In the genomic region with DNA sequence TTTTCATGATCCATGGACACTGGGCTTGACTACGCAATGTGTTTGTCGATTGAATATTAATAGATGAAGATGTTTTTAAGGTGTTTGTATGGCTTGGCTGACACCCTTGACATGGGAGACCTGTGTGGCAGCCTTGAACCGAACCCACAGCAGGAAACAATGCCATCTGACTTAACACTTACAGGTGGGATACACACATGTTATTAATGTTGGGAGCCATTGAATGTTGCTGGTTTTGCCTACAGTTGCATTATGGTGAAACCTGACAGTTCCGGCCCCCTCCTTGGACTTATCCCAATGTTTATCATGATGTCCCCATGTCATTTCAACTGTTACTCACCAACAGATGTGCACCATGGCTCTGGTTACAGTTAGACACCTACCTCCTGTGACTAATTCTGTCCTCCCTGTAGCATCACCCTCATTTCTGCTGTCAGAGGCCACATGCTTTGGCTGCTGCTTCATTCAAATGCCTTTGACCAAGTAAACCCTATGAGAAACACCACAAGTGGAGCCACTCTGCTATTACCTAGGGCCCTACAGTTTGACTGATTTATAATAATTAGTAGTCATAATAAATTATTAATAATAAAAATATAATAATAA, we compare ENCODE assay signal across 13 mouse cellular contexts. TPM values are rescaled to one million over a fixed set of nuclear protein-coding genes. Genes with fewer than 3 reads are reported as not detected.
DNase-seq lines count a peak whose midpoint lies in the region; ATAC-seq and TF ChIP-seq lines count a peak whose summit lies in the region.
"Had no signal": no experiment of that assay in that cellular context is flagged by ENCODE, and none has a peak within 500 bp of the region (broad histone marks: within the 10 kb centered on the region; RNA-seq: fewer than 3 reads in every experiment).

No protein-coding gene starts in this region.

- no peaks in the 10 kb centered on the region for H3K9me3 ChIP-seq in forebrain, embryonic 12.5 days
- H3K9me3 ChIP-seq in forebrain, embryonic 11.5 days (ENCODE audit: control insufficient read depth, low read length), result no peaks in the 10 kb centered on the region; the same call in 1 of the 2 replicates
- H3K9me3 ChIP-seq in forebrain, embryonic 15.5 days, result no peaks in the 10 kb centered on the region
- no peaks in the 10 kb centered on the region for H3K9me3 ChIP-seq in hindbrain, postnatal 0 days (ENCODE audit: low read length)
- 0 out of 2 replicates have a peak, but pooled peaks cover 5% of the 10 kb centered on the region for H3K9me3 ChIP-seq in neural tube, embryonic 12.5 days
- H3K9me3 ChIP-seq in heart, embryonic 10.5 days, result no peaks in the 10 kb centered on the region

- ATAC-seq in forebrain, embryonic 12.5 days (ENCODE audit: low FRiP score), result peak; percentile 27; the same call in 1 of the 2 replicates
- no peak for ATAC-seq in forebrain, embryonic 11.5 days (replicated peaks; ENCODE audit: low FRiP score)
- ATAC-seq in forebrain, embryonic 15.5 days (replicated peaks), result peak; percentile 26
- no peak for ATAC-seq in hindbrain, postnatal 0 days
- ATAC-seq in neural tube, embryonic 12.5 days (ENCODE audit: low FRiP score, low read depth), result peak; percentile 38
- ATAC-seq: lung, postnatal 0 days had no signal

- peak overlapping the region; percentile 46; the same call in 1 of the 2 replicates for H3K27ac ChIP-seq in forebrain, embryonic 12.5 days
- H3K27ac ChIP-seq in forebrain, embryonic 11.5 days (ENCODE audit: low read depth, low read length), result no peak overlapping the region
- H3K27ac ChIP-seq in forebrain, embryonic 15.5 days (replicated peaks), result peak overlapping the region; percentile 92
- H3K27ac ChIP-seq in hindbrain, postnatal 0 days, result peak overlapping the region; percentile 73
- no peak overlapping the region for H3K27ac ChIP-seq in neural tube, embryonic 12.5 days
- H3K27ac ChIP-seq in heart, embryonic 10.5 days, result no peak overlapping the region

- no peaks in the 10 kb centered on the region for H3K27me3 ChIP-seq in forebrain, embryonic 12.5 days
- H3K27me3 ChIP-seq in forebrain, embryonic 11.5 days (ENCODE audit: control insufficient read depth, insufficient read depth, low read length), result no peaks in the 10 kb centered on the region
- H3K27me3 ChIP-seq in forebrain, embryonic 15.5 days, result no peaks in the 10 kb centered on the region
- no peaks in the 10 kb centered on the region for H3K27me3 ChIP-seq in hindbrain, postnatal 0 days (ENCODE audit: insufficient read depth, low read length)
- no peaks in the 10 kb centered on the region for H3K27me3 ChIP-seq in neural tube, embryonic 12.5 days (replicated peaks)
- H3K27me3 ChIP-seq in heart, embryonic 10.5 days (ENCODE audit: insufficient read depth, poor library complexity, severe bottlenecking), result no peaks in the 10 kb centered on the region

- no peak overlapping the region for H3K9ac ChIP-seq in forebrain, embryonic 12.5 days
- H3K9ac ChIP-seq in forebrain, embryonic 11.5 days (ENCODE audit: low read length), result no peak overlapping the region
- H3K9ac ChIP-seq in forebrain, embryonic 15.5 days (replicated peaks), result no peak overlapping the region
- no peak overlapping the region for H3K9ac ChIP-seq in hindbrain, postnatal 0 days (replicated peaks; ENCODE audit: low read length)
- H3K9ac ChIP-seq in neural tube, embryonic 12.5 days, result no peak overlapping the region

- no peak for TF ChIP-seq CTCF in hindbrain, postnatal 0 days (IDR thresholded peaks at IDR 0.05; ENCODE audit: low read depth)

- peaks cover 12% of the 10 kb centered on the region; the same call in 1 of the 2 replicates for H3K4me1 ChIP-seq in forebrain, embryonic 12.5 days
- H3K4me1 ChIP-seq in forebrain, embryonic 11.5 days (replicated peaks; ENCODE audit: control insufficient read depth, insufficient read depth, low read length), result no peaks in the 10 kb centered on the region
- H3K4me1 ChIP-seq in forebrain, embryonic 15.5 days, result peaks cover 12% of the 10 kb centered on the region
- H3K4me1 ChIP-seq in hindbrain, postnatal 0 days (ENCODE audit: insufficient read depth, low read length), result peaks cover 4% of the 10 kb centered on the region; the same call in 1 of the 2 replicates
- H3K4me1 ChIP-seq in neural tube, embryonic 12.5 days, result peaks cover 7% of the 10 kb centered on the region
- H3K4me1 ChIP-seq in heart, embryonic 10.5 days, result no peaks in the 10 kb centered on the region

- DNase-seq in forebrain, embryonic 11.5 days (ENCODE audit: low spot score), result no peak
- DNase-seq in hindbrain, postnatal 0 days (ENCODE audit: low spot score), result no peak
- no peak for DNase-seq in heart, embryonic 10.5 days (ENCODE audit: low spot score)
- DNase-seq in urinary bladder, postnatal 36 days (ENCODE audit: low spot score in 2 of 2), result no peak
- no peak for DNase-seq in layer of hippocampus, postnatal 25 days (ENCODE audit: extremely low spot score in 1 of 2, low spot score in 1 of 2)
- DNase-seq: cerebellum, adult 2 months; heart, postnatal 36 days; kidney, adult 8-10 months had no signal

- no peak overlapping the region for H3K4me3 ChIP-seq in forebrain, embryonic 12.5 days (replicated peaks)
- no peak overlapping the region for H3K4me3 ChIP-seq in forebrain, embryonic 11.5 days (ENCODE audit: low read depth, low read length)
- no peak overlapping the region for H3K4me3 ChIP-seq in forebrain, embryonic 15.5 days
- no peak overlapping the region for H3K4me3 ChIP-seq in hindbrain, postnatal 0 days (ENCODE audit: low read length)
- no peak overlapping the region for H3K4me3 ChIP-seq in neural tube, embryonic 12.5 days
- H3K4me3 ChIP-seq in heart, embryonic 10.5 days, result no peak overlapping the region

- 81% methylated on average over 4 of the region's 4 CpGs for whole genome bisulfite sequencing in forebrain, embryonic 12.5 days
- WGBS in forebrain, embryonic 11.5 days, result 87% methylated on average over 4 of the region's 4 CpGs
- 79% methylated on average over 4 of the region's 4 CpGs for WGBS in forebrain, embryonic 15.5 days
- WGBS in hindbrain, postnatal 0 days, result 38% methylated on average over 4 of the region's 4 CpGs
- WGBS in neural tube, embryonic 12.5 days, result 62% methylated on average over 4 of the region's 4 CpGs
- 92% methylated on average over 4 of the region's 4 CpGs for WGBS in heart, embryonic 10.5 days

- peak overlapping the region; percentile 15; the same call in 1 of the 2 replicates for H3K4me2 ChIP-seq in forebrain, embryonic 12.5 days
- no peak overlapping the region for H3K4me2 ChIP-seq in forebrain, embryonic 11.5 days (ENCODE audit: low read depth, low read length, severe bottlenecking)
- no peak overlapping the region for H3K4me2 ChIP-seq in forebrain, embryonic 15.5 days (replicated peaks)
- H3K4me2 ChIP-seq in hindbrain, postnatal 0 days (ENCODE audit: low read depth, low read length), result no peak overlapping the region
- peak overlapping the region; percentile 34; the same call in 1 of the 2 replicates for H3K4me2 ChIP-seq in neural tube, embryonic 12.5 days (replicated peaks)
- H3K4me2 ChIP-seq: liver, embryonic 11.5 days had no signal

- no peaks in the 10 kb centered on the region for H3K36me3 ChIP-seq in forebrain, embryonic 12.5 days (replicated peaks)
- no peaks in the 10 kb centered on the region for H3K36me3 ChIP-seq in forebrain, embryonic 11.5 days (ENCODE audit: control insufficient read depth, insufficient read depth, low read length)
- no peaks in the 10 kb centered on the region for H3K36me3 ChIP-seq in forebrain, embryonic 15.5 days
- no peaks in the 10 kb centered on the region for H3K36me3 ChIP-seq in hindbrain, postnatal 0 days (ENCODE audit: insufficient read depth, low read length)
- H3K36me3 ChIP-seq in neural tube, embryonic 12.5 days, result no peaks in the 10 kb centered on the region
- no peaks in the 10 kb centered on the region for H3K36me3 ChIP-seq in heart, embryonic 10.5 days

RNA-seq across cellular contexts. Expression of a gene that starts 23.6 kb away (rescaled TPM):
- polyA plus RNA-seq in forebrain, embryonic 12.5 days (2016; fragmentation: Nextera tagmentation; extraction: Ambion mirVana), result 117 and 131 TPM in 2 replicates
- polyA plus RNA-seq in forebrain, embryonic 11.5 days (2014; fragmentation: Nextera tagmentation; extraction: Ambion mirVana), result 128 and 136 TPM in 2 replicates
- 124 and 125 TPM in 2 replicates for polyA plus RNA-seq in forebrain, embryonic 15.5 days (2015; fragmentation: Nextera tagmentation; extraction: Ambion mirVana)
- total RNA-seq in hindbrain, postnatal 0 days (2014; rRNA removed), result 266 and 281 TPM in 2 replicates
- polyA plus RNA-seq in hindbrain, postnatal 0 days (2015; fragmentation: Nextera tagmentation; extraction: Ambion mirVana), result 196 and 219 TPM in 2 replicates
- polyA plus RNA-seq in neural tube, embryonic 12.5 days (2016; fragmentation: Nextera tagmentation; extraction: Ambion mirVana), result 118 and 137 TPM in 2 replicates
- 120 and 122 TPM in 2 replicates for polyA plus RNA-seq in heart, embryonic 10.5 days (2016; fragmentation: Nextera tagmentation; extraction: Ambion mirVana)
- total RNA-seq in layer of hippocampus, postnatal 25 days (2021), result 100 to 1,000 TPM; 346 to 351 TPM

Comparison
In these comparisons a context has a peak if more than half of its experiments do, and no peak if none do; other contexts are left out.
1. ATAC-seq: peak in forebrain, embryonic 12.5 days (single experiment), forebrain, embryonic 15.5 days (single experiment) and neural tube, embryonic 12.5 days (single experiment); none in forebrain, embryonic 11.5 days (single experiment) and hindbrain, postnatal 0 days (single experiment).
2. H3K27ac ChIP-seq: peak in forebrain, embryonic 12.5 days (single experiment), forebrain, embryonic 15.5 days (single experiment) and hindbrain, postnatal 0 days (single experiment); none in forebrain, embryonic 11.5 days (single experiment), neural tube, embryonic 12.5 days (single experiment) and heart, embryonic 10.5 days (single experiment).
3. H3K4me2 ChIP-seq: peak in forebrain, embryonic 12.5 days (single experiment) and neural tube, embryonic 12.5 days (single experiment); none in forebrain, embryonic 11.5 days (single experiment), forebrain, embryonic 15.5 days (single experiment) and hindbrain, postnatal 0 days (single experiment).